Mouse (Mus musculus) kidney, embryonic 14.5 days (tissue): ENCODE results near the gene Slc20a1. TPM values are rescaled to one million over a fixed set of nuclear protein-coding genes. Genes with fewer than 3 reads are reported as not detected.

Experiments
- ATAC-seq: fragments of 200-750 bp; cut with Nextera tagmentation; 2 replicates; pipeline ENCODE4 v1.8.0; 2017; ENCODE audit warnings: moderate number of reproducible peaks, mild to moderate bottlenecking, moderate TSS enrichment, moderate library complexity; ENCODE audit not compliant: low FRiP score, low TSS enrichment
- H3K27ac ChIP-seq: fragments of 300-500 bp; sonication (generic); 2 replicates; pipeline ENCODE4 v1.5.1; 2014; ENCODE audit warnings: low read depth, mild to moderate bottlenecking, low read length, moderate library complexity, mixed read lengths
- H3K27me3 ChIP-seq: fragments of 300-500 bp; sonication (generic); 2 replicates; pipeline ENCODE4 v1.6.1; 2014; ENCODE audit warnings: mild to moderate bottlenecking, low read length; ENCODE audit not compliant: control insufficient read depth, insufficient read depth
- H3K36me3 ChIP-seq: fragments of 300-500 bp; sonication (generic); 2 replicates; pipeline ENCODE4 v1.6.1; 2014; ENCODE audit warnings: low read length, mixed read lengths; ENCODE audit not compliant: control insufficient read depth, insufficient read depth
- H3K4me1 ChIP-seq: fragments of 300-500 bp; sonication (generic); 2 replicates; pipeline ENCODE4 v1.6.1; 2014; ENCODE audit warnings: low read length, mixed read lengths; ENCODE audit not compliant: control insufficient read depth, insufficient read depth
- H3K4me2 ChIP-seq: fragments of 300-500 bp; sonication (generic); replicated peaks from 2 replicates; pipeline ENCODE4 v1.6.1; 2014; ENCODE audit warnings: low read depth, mild to moderate bottlenecking, low read length
- H3K4me3 ChIP-seq: fragments of 300-500 bp; sonication (generic); 2 replicates; pipeline ENCODE4 v1.5.1; 2014; ENCODE audit warnings: mild to moderate bottlenecking, low read length
- H3K9ac ChIP-seq: fragments of 300-500 bp; sonication (generic); 2 replicates; pipeline ENCODE4 v1.6.1; 2014; ENCODE audit warnings: low read depth, mild to moderate bottlenecking, low read length, moderate library complexity
- H3K9me3 ChIP-seq: fragments of 300-500 bp; sonication (generic); 2 replicates; pipeline ENCODE4 v1.6.1; 2016; ENCODE audit warnings: low read length; ENCODE audit not compliant: control insufficient read depth
- WGBS: fragments of 180-500 bp; shearing (Covaris S2); extraction: QIAGEN DNeasy Blood & Tissue Kit; methylation state at CpG from one replicate; pipeline ENCODE4 v1.1.7; 2014; 5-methylcytosine and 5-hydroxymethylcytosine counted together
- polyA plus RNA-seq: library from polyadenylated mRNA; unstranded; fragments of >200 nt; fragmentation: Nextera tagmentation; extraction: Ambion mirVana; gene quantifications from 2 replicates; pipeline ENCODE4 v1.2.1, GENCODE M21; 2014

Slc20a1 gene
- polyA plus RNA-seq, 1 experiment from 2014 or later = 34.5 TPM

DNA sequence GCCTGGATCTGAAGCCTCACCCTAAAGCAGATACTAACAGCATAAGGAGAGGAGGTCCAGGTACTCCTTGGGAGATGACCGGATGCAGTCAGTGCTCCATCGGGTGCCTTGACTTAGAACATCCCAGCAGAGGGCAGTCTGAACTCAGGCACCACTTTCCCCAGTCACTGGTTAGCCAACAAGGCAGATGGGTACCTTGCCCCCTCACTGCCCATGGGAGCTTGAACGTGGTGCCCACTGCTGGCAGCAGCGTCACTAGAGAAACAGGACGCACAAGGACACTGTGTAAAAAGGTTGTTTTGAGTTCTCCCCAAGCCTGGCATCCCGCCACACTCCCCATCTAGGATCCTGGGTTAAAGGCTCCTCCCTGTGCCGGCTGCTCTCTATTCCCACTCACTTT is 24.1 kb upstream of the Slc20a1 start:
- no peak overlapping the region for H3K27ac ChIP-seq
- 0 out of 2 replicates have a peak, but pooled peaks have one; percentile 60 for ATAC-seq

DNA sequence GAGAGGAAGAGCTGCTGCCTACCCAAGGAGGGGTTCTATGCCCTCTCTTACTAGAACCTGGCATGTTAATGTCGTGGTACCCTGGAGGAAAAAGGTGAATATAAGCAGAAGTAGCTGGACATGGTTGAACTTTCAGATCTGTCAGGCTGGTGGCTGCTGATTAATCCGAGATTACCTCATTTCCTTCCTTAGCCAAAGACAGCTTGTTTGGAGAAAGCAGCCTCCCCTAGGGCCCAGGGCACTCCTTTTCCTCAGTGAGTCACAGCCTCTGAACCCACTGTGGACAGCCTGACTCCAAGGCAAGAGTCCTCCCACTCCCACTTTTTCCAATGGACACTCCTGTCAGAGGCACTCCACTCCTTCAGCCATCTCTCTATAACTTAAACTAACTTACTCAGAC is 22.9 kb upstream of the Slc20a1 start:
- Histone ChIP-seq H3K27ac (no peak overlapping the region), H3K9me3 (no peaks in the 10 kb centered on the region), H3K4me3 (no peak overlapping the region), H3K36me3 (no peaks in the 10 kb centered on the region), H3K4me1 (no peaks in the 10 kb centered on the region), H3K9ac (no peak overlapping the region), H3K27me3 (no peaks in the 10 kb centered on the region), H3K4me2 (no peak overlapping the region)
- ATAC-seq = no peak
- WGBS = 49% methylated on average over 2 of the region's 2 CpGs

More for the DNA sequence above, 24.1 kb upstream of the Slc20a1 start:
- H3K36me3 ChIP-seq = no peaks in the 10 kb centered on the region
- H3K4me2 ChIP-seq = no peak overlapping the region
- no peaks in the 10 kb centered on the region for H3K27me3 ChIP-seq
- H3K9me3 ChIP-seq = no peaks in the 10 kb centered on the region
- no peaks in the 10 kb centered on the region for H3K4me1 ChIP-seq
- WGBS = 43% methylated on average over 7 of the region's 7 CpGs
- no peak overlapping the region for H3K4me3 ChIP-seq
- H3K9ac ChIP-seq = no peak overlapping the region

DNA sequence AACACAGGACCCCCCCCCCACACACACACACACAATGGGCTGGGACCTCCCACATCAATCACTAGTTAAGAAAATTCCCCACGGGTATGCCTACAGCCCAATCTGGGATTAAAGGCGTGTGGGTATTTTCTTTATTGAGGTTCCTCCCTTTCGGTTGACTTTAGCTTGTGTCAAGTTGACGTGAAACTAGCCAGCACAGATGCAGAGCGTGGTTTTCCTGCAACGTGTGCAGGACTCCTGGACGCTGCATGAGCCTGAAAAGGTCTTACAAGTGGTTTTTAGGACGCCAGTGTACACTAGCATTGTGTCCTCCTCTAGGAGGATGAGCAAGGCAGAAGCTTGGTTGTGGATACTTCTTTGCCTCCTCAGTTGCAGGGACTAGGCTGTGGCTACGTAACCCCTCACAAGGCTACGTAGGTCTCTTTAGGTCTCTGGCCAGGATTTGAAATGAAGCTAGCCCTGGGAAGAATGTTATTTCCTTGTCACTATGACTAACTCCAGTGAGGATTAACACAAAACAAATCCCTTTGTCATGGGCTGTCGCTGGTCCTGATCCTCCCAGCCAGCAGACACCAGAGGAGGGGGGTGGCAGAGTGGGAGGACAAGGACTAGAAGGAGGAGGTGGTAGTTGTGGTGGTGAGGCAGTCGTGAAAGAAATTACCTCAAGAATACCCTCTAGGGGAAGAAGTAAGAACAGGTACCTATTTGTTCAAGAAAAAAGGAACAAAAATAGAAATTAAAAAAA is 21.7 kb upstream of the Slc20a1 start:
- no peaks in the 10 kb centered on the region for H3K27me3 ChIP-seq

DNA sequence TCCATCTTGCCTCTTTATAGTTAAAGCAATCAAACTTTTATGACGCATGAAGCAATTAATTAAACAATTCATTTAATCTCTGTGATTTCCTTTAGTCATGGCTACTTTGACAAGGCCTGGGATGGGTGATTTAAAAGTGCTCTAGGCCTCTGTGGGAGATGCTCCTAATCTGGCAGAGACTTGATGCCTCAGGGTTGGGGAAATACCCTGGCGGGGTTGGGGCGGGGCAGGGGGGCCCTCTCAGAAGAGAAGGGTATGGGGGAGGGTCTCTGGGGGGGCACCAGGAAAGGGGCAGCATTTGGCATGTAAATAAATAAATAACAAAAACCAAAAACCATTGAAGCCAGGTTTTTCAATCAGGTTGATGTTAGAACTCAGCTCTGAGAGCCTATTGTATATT is 20.9 kb upstream of the Slc20a1 start:
- no peak overlapping the region for H3K4me2 ChIP-seq
- no peaks in the 10 kb centered on the region for H3K4me1 ChIP-seq
- no peak overlapping the region for H3K27ac ChIP-seq
- H3K9ac ChIP-seq = no peak overlapping the region
- ATAC-seq = no peak
- no peaks in the 10 kb centered on the region for H3K27me3 ChIP-seq
- H3K36me3 ChIP-seq = no peaks in the 10 kb centered on the region
- no peak overlapping the region for H3K4me3 ChIP-seq
- 61% methylated on average over 3 of the region's 3 CpGs for WGBS
- H3K9me3 ChIP-seq = no peaks in the 10 kb centered on the region

More for the DNA sequence above, 21.7 kb upstream of the Slc20a1 start:
- no peaks in the 10 kb centered on the region for H3K9me3 ChIP-seq
- H3K9ac ChIP-seq = no peak overlapping the region
- H3K27ac ChIP-seq = no peak overlapping the region
- no peaks in the 10 kb centered on the region for H3K4me1 ChIP-seq
- 77% methylated on average over 12 of the region's 12 CpGs for WGBS
- no peak overlapping the region for H3K4me3 ChIP-seq
- no peak for ATAC-seq
- H3K4me2 ChIP-seq = no peak overlapping the region
- H3K36me3 ChIP-seq = no peaks in the 10 kb centered on the region

DNA sequence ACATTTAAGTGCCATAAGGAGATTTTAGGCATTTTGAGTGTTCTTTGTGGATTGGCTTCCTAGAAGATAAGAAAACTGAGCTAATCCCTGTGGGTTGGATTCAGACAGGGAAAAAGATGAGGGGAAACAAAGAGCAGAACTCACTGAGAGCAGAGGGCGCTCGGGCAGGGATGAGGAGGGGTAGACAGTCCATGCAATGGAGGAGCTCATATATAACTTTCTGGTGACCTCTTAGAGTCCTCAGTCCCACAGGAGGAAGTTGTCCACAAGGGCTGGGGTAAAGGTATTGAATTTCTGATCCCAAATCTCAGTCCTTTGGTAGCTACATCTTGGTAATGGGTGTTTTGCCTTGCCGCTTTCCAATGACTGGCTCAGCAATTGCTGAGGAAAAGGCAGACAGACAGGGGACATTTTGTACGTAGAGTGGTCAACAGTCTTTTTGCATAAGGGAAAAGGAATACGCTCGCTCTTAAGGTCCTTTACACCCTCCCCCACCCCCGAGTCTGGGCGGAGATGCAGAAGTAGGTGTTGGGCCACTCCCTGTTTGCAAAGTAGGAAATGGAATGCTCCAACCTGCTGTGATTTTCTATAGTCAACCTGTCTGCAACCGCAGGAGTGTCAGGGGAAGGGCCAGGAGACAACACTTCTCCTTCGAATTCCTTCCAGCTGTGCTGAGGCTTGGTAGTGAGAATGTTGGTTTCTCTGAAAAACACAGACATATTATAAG is 20.2 kb upstream of the Slc20a1 start:
- no peak for ATAC-seq
- no peaks in the 10 kb centered on the region for H3K27me3 ChIP-seq
- no peaks in the 10 kb centered on the region for H3K4me1 ChIP-seq
- WGBS = 42% methylated on average over 10 of the region's 10 CpGs
- H3K9me3 ChIP-seq = no peaks in the 10 kb centered on the region
- H3K36me3 ChIP-seq = no peaks in the 10 kb centered on the region
- no peak overlapping the region for H3K4me3 ChIP-seq
- H3K4me2 ChIP-seq = no peak overlapping the region
- no peak overlapping the region for H3K9ac ChIP-seq
- no peak overlapping the region for H3K27ac ChIP-seq

DNA sequence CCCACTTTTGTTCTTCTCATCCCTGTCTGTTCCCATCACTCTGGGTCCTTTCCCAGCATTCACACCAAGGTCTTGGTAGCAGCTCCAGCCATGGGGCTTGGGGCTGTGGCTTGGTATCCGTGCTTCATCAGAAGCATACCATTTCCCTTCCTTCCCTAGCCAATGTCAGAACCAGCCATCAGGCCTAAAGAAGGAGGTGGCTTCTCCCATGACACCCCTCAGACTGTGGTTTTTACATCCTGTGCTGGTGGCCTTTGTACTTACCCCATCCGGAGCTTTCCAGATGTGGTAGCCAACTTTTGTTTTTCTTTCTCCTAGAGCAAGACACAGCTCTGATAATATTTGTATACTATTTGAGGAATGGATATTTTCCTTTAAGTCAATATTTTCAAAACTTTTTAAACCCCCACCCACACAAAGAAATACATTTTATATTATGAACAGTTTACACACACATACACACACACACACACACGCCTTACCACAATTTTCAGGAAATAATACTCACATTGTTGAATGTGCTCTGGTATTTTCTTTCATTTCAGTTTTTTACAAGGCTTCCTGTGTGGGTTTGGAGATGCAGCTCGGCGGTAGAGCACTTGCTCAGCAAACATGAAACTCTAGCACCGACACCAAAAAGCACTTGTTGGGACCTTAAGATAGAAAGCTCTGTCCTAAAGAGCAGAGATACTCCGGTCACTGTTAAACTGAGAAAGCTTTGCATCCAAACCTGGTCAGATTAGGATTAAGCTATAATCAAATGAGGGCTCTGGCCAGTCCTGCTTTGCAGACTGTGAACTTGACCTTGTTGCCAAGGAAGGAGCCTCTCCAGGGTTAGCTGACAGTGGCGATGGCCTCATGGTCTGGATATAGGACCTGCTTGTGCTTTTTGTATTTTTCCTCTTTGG is 18.4 kb upstream of the Slc20a1 start:
- no peak overlapping the region for H3K4me2 ChIP-seq
- H3K9ac ChIP-seq = no peak overlapping the region
- no peaks in the 10 kb centered on the region for H3K27me3 ChIP-seq
- no peaks in the 10 kb centered on the region for H3K9me3 ChIP-seq
- H3K36me3 ChIP-seq = no peaks in the 10 kb centered on the region
- no peak overlapping the region for H3K4me3 ChIP-seq
- ATAC-seq = no peak
- H3K27ac ChIP-seq = no peak overlapping the region
- 75% methylated on average over 8 of the region's 8 CpGs for WGBS
- H3K4me1 ChIP-seq = no peaks in the 10 kb centered on the region

DNA sequence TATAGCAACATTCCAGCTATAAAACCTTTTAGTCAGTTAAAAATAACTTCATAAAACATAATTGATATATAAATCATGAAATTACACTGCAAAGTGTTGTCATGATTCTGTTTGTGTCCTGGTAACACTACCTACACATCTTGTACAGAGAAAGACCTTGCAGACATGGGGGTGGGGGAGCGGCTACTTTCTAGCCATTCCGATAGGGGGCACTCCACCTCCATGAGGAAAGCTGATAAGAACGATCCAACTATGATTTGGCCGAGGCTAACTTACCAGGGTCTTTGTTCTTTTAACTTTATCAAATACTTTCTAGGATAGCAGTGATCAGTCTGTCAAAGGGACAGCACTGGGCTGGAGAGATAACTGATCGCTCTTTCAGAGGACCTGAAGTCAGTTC is 17.1 kb upstream of the Slc20a1 start:
- H3K9ac ChIP-seq = no peak overlapping the region
- no peaks in the 10 kb centered on the region for H3K4me1 ChIP-seq
- H3K4me3 ChIP-seq = no peak overlapping the region
- no peaks in the 10 kb centered on the region for H3K27me3 ChIP-seq
- no peak overlapping the region for H3K4me2 ChIP-seq
- no peak for ATAC-seq
- H3K9me3 ChIP-seq = no peaks in the 10 kb centered on the region
- no peak overlapping the region for H3K27ac ChIP-seq
- no peaks in the 10 kb centered on the region for H3K36me3 ChIP-seq
- WGBS = 91% methylated on average over 5 of the region's 5 CpGs

DNA sequence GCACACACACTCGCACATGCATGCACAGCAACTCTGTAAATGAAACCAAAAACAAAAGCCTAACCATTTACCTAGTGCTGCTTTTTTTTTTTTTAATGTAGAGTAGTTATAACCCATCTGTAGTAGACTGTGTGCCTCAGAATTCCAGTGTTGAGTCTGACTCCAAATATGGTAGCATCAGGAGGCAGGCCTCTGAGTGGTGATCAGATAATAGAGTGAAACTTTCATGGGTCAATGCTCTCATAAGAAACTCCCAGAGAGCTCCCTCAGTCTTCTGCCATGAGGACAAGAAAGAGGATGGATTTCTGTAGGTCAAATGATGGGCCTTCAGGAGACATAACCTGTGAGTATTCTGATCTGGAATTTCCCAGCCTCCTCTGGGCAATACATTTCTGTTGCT is 16.2 kb upstream of the Slc20a1 start:
- Histone ChIP-seq H3K27me3 (no peaks in the 10 kb centered on the region), H3K4me2 (no peak overlapping the region), H3K9ac (no peak overlapping the region), H3K27ac (no peak overlapping the region), H3K4me1 (no peaks in the 10 kb centered on the region), H3K36me3 (no peaks in the 10 kb centered on the region), H3K4me3 (no peak overlapping the region), H3K9me3 (no peaks in the 10 kb centered on the region)
- ATAC-seq = no peak
- 96% methylated on average over 1 of the region's 1 CpGs for WGBS
